ENCODE assay signal across 13 mouse cellular contexts in genomic region chr3:87263436-87263835, GRCm38 (mm10). TPM values are rescaled to one million over a fixed set of nuclear protein-coding genes. Genes with fewer than 3 reads are reported as not detected.
A peak's percentile ranks its signal among the peaks of the same experiment; 100 is the strongest.
DNase-seq lines count a peak whose midpoint lies in the region; ATAC-seq and TF ChIP-seq lines count a peak whose summit lies in the region.
"Had no signal": no experiment of that assay in that cellular context is flagged by ENCODE, and none has a peak within 500 bp of the region (broad histone marks: within the 10 kb centered on the region; RNA-seq: fewer than 3 reads in every experiment).

Gene Fcrls (minus strand): TSS chr3:87263738.

- H3K9ac ChIP-seq in hindbrain, embryonic 15.5 days: no peak within 1 kb of the TSS
- H3K9ac ChIP-seq in limb, embryonic 14.5 days (ENCODE audit: low read depth, low read length, severe bottlenecking): no peak within 1 kb of the TSS
- H3K9ac ChIP-seq: lung, embryonic 15.5 days had no signal

- H3K4me3 ChIP-seq in bone marrow macrophage, adult 2 months (ENCODE audit: insufficient read depth, low read length): peak within 1 kb of the TSS; percentile 34
- H3K4me3 ChIP-seq in hindbrain, embryonic 15.5 days: no peak within 1 kb of the TSS
- no peak within 1 kb of the TSS for H3K4me3 ChIP-seq in limb, embryonic 14.5 days (replicated peaks; ENCODE audit: low read length)
- H3K4me3 ChIP-seq: lung, embryonic 15.5 days had no signal

- no peaks in the 10 kb centered on the region for H3K36me3 ChIP-seq in hindbrain, embryonic 15.5 days
- H3K36me3 ChIP-seq in limb, embryonic 14.5 days (ENCODE audit: control insufficient read depth, insufficient read depth, low read length): no peaks in the 10 kb centered on the region
- H3K36me3 ChIP-seq: lung, embryonic 15.5 days had no signal

- ATAC-seq in hindbrain, embryonic 15.5 days (ENCODE audit: low FRiP score, low read depth): no peak
- ATAC-seq in limb, embryonic 14.5 days (ENCODE audit: low FRiP score, low read depth): no peak

- H3K4me2 ChIP-seq in hindbrain, embryonic 15.5 days: no peak within 1 kb of the TSS
- H3K4me2 ChIP-seq in limb, embryonic 14.5 days (replicated peaks; ENCODE audit: low read depth, low read length, severe bottlenecking): no peak within 1 kb of the TSS
- H3K4me2 ChIP-seq: lung, embryonic 15.5 days had no signal

- intact Hi-C loops in heart, postnatal 36 days (cut with DNase I): no loop called here

- peak within 1 kb of the TSS; percentile 80 for H3K27ac ChIP-seq in bone marrow macrophage, adult 2 months (ENCODE audit: insufficient read depth, low read depth, low read length)
- H3K27ac ChIP-seq in hindbrain, embryonic 15.5 days (replicated peaks): no peak within 1 kb of the TSS
- no peak within 1 kb of the TSS for H3K27ac ChIP-seq in limb, embryonic 14.5 days (replicated peaks; ENCODE audit: low read depth, low read length)
- H3K27ac ChIP-seq: lung, embryonic 15.5 days had no signal

- no peak for TF ChIP-seq POLR2A in bone marrow macrophage, adult 2 months (IDR thresholded peaks at IDR 0.05; ENCODE audit: borderline replicate concordance, low read depth, low read length)
- no peak for TF ChIP-seq POLR2A in limb, embryonic 14.5 days (IDR thresholded peaks at IDR 0.05; ENCODE audit: borderline replicate concordance, extremely low read depth, insufficient read depth, insufficient read length)

- peaks cover 33% of the 10 kb centered on the region for H3K4me1 ChIP-seq in bone marrow macrophage, adult 2 months (ENCODE audit: control insufficient read depth, insufficient read depth, low read length)
- no peaks in the 10 kb centered on the region for H3K4me1 ChIP-seq in hindbrain, embryonic 15.5 days (replicated peaks)
- H3K4me1 ChIP-seq in limb, embryonic 14.5 days (ENCODE audit: control insufficient read depth, insufficient read depth, low read length): no peaks in the 10 kb centered on the region
- H3K4me1 ChIP-seq: lung, embryonic 15.5 days had no signal

- no peaks in the 10 kb centered on the region for H3K27me3 ChIP-seq in hindbrain, embryonic 15.5 days
- H3K27me3 ChIP-seq in limb, embryonic 14.5 days (ENCODE audit: control insufficient read depth, insufficient read depth, low read length): no peaks in the 10 kb centered on the region
- H3K27me3 ChIP-seq: CH12.LX; lung, embryonic 15.5 days had no signal

- 87% methylated on average over 7 of the region's 7 CpGs for WGBS in hindbrain, embryonic 15.5 days
- 91% methylated on average over 7 of the region's 7 CpGs for WGBS in limb, embryonic 14.5 days

- DNase-seq in heart, adult 9 months (ENCODE audit: low spot score in 2 of 2): peak; percentile 7 to 23
- DNase-seq in heart, postnatal 36 days: no peak
- no peak for DNase-seq in limb, embryonic 14.5 days (ENCODE audit: low spot score)
- DNase-seq in right cerebral cortex, postnatal 36 days (ENCODE audit: low spot score in 2 of 2): no peak
- DNase-seq in liver: no peak
- DNase-seq in thymus, postnatal 0 days (ENCODE audit: low spot score): no peak
- DNase-seq: cerebellum, postnatal 36 days; gastrocnemius, postnatal 36 days; kidney, adult 9 months had no signal

- H3K9me3 ChIP-seq in hindbrain, embryonic 15.5 days: no peaks in the 10 kb centered on the region
- no peaks in the 10 kb centered on the region for H3K9me3 ChIP-seq in limb, embryonic 14.5 days (ENCODE audit: control insufficient read depth, low read length)
- H3K9me3 ChIP-seq: lung, embryonic 15.5 days had no signal

- TF ChIP-seq CTCF in bone marrow macrophage, adult 2 months (IDR thresholded peaks at IDR 0.05; ENCODE audit: low read depth, low read length): no peak

RNA-seq across cellular contexts. Expression of gene Fcrls, which starts in this region (rescaled TPM):
- total RNA-seq in heart, postnatal 36 days (2021): 10 to 100 TPM in 1 of 2 experiments, 1 to 10 TPM in 1; 8.2 to 10.9 TPM
- 476 and 524 TPM in 2 replicates for polyA plus RNA-seq in bone marrow macrophage, adult 2 months (2012; ENCODE audit: insufficient read depth, insufficient read length, missing spikeins)
- 11.3 and 11.4 TPM in 2 replicates for polyA plus RNA-seq in hindbrain, embryonic 15.5 days (2015; fragmentation: Nextera tagmentation; extraction: Ambion mirVana)
- 12.1 TPM in 2 replicates for polyA plus RNA-seq in limb, embryonic 14.5 days (2012; rRNA removed)
- 18.7 and 20.5 TPM in 2 replicates for polyA plus RNA-seq in limb, embryonic 14.5 days (2014; fragmentation: Nextera tagmentation; extraction: Ambion mirVana)
- 0.99 and 1.7 TPM in 2 replicates for polyA plus RNA-seq in thymus, postnatal 0 days (2015; fragmentation: Nextera tagmentation; extraction: Ambion mirVana)
- total RNA-seq: CH12.LX had no signal

Comparison
In these comparisons a context has a peak if more than half of its experiments do, and no peak if none do; other contexts are left out.
1. RNA of gene Fcrls (polyA plus RNA-seq): 476 to 524 TPM in bone marrow macrophage, adult 2 months; 12.1 to 20.5 TPM in limb, embryonic 14.5 days, 11.3 to 11.4 TPM in hindbrain, embryonic 15.5 days and 0.99 to 1.7 TPM in thymus, postnatal 0 days; every median in the first group is over 10 times any median in the second.
2. DNase-seq: peak in heart, adult 9 months (2 of 2); none in heart, postnatal 36 days (0 of 2), limb, embryonic 14.5 days (single experiment), right cerebral cortex, postnatal 36 days (0 of 2), liver (single experiment) and thymus, postnatal 0 days (single experiment).